Mouse (Mus musculus) limb, embryonic 15.5 days (tissue): Measurements from ENCODE around the gene Slc25a53. TPM values are rescaled to one million over a fixed set of nuclear protein-coding genes. Genes with fewer than 3 reads are reported as not detected.
A peak's percentile ranks its signal among the peaks of the same experiment; 100 is the strongest.
"Not testable (repeated sequence)": the region's sequence is repeated elsewhere in the genome, so short reads cannot be mapped to it uniquely, and the experiment has no call there.

Experiments used
- ATAC-seq: fragments of 200-750 bp; cut with Nextera tagmentation; 2 replicates; pipeline ENCODE4 v1.8.0; 2017; ENCODE audit warnings: low read depth, moderate TSS enrichment; ENCODE audit not compliant: insufficient number of reproducible peaks, low FRiP score, low TSS enrichment
- H3K27ac ChIP-seq: fragments of 300-500 bp; sonication (generic); 2 replicates; pipeline ENCODE4 v1.5.1; 2015; ENCODE audit warnings: moderate library complexity, mild to moderate bottlenecking, inconsistent platforms
- H3K27me3 ChIP-seq: fragments of 300-500 bp; sonication (generic); 2 replicates; pipeline ENCODE4 v1.6.1; 2015; ENCODE audit warnings: inconsistent platforms
- H3K36me3 ChIP-seq: fragments of 300-500 bp; sonication (generic); 2 replicates; pipeline ENCODE4 v1.6.1; 2015; ENCODE audit warnings: inconsistent platforms
- H3K4me1 ChIP-seq: fragments of 300-500 bp; sonication (generic); 2 replicates; pipeline ENCODE4 v1.6.1; 2015; ENCODE audit warnings: inconsistent platforms
- H3K4me2 ChIP-seq: fragments of 300-500 bp; sonication (generic); 2 replicates; pipeline ENCODE4 v1.6.1; 2015; ENCODE audit warnings: mild to moderate bottlenecking, inconsistent platforms
- H3K4me3 ChIP-seq: fragments of 300-500 bp; sonication (generic); 2 replicates; pipeline ENCODE4 v1.5.1; 2015; ENCODE audit warnings: mild to moderate bottlenecking, inconsistent platforms
- H3K9ac ChIP-seq: fragments of 300-500 bp; sonication (generic); 2 replicates; pipeline ENCODE4 v1.6.1; 2015; ENCODE audit warnings: inconsistent platforms
- H3K9me3 ChIP-seq: fragments of 300-500 bp; sonication (generic); 2 replicates; pipeline ENCODE4 v1.6.1; 2016; ENCODE audit warnings: inconsistent platforms
- WGBS: fragments of 180-500 bp; shearing (Covaris S2); methylation state at CpG from one replicate; pipeline ENCODE4 v1.1.7; 2015; 5-methylcytosine and 5-hydroxymethylcytosine counted together
- polyA plus RNA-seq: library from polyadenylated mRNA; unstranded; fragments of >200 nt; fragmentation: Nextera tagmentation; extraction: Ambion mirVana; gene quantifications from 2 replicates; pipeline ENCODE4 v1.2.1, GENCODE M21; 2015

Slc25a53 gene
- polyA plus RNA-seq, 1 experiment from 2014 or later = 9.8 TPM

- not testable (repeated sequence) for H3K36me3 ChIP-seq, ATAC-seq, H3K27ac ChIP-seq, H3K9ac ChIP-seq, H3K9me3 ChIP-seq, H3K4me1 ChIP-seq, H3K27me3 ChIP-seq
- Histone ChIP-seq H3K4me2 (peak overlapping the region; percentile 41), H3K4me3 (peak overlapping the region; percentile 38)
- 74% methylated on average over 5 of the region's 5 CpGs for WGBS
Observed at GRCm38 (mm10) chrX:136958300-136958699, 79.8 kb downstream of the Slc25a53 start.

- H3K9me3 ChIP-seq, H3K36me3 ChIP-seq, H3K9ac ChIP-seq, H3K4me1 ChIP-seq, H3K27ac ChIP-seq, H3K27me3 ChIP-seq: not testable (repeated sequence)
- WGBS = 39% methylated on average over 13 of the region's 13 CpGs
- Histone ChIP-seq H3K4me3 (peak overlapping the region; percentile 38), H3K4me2 (peak overlapping the region; percentile 41)
- peak; percentile 72; the same call in 1 of the 2 replicates for ATAC-seq
Observed at GRCm38 (mm10) chrX:136957583-136958279, 80.4 kb downstream of the Slc25a53 start.

DNA sequence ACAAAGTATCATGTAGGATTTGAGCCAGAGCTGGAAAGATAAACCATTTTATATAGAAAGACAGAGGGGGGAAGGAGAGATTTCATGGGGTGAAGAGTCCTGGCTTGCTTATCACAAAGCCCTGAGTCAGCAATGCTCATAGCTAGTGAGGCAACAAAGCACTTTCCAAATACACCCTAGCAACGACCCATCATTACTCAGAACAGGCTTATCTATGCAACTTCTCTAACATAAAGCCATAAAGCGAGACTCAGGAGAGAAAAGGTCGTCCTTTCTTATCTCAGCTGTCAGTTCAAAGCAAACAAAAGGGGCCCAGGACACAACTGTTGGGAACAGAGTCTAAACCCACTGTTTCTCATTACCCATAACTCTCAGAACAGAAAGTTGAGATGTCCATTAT, 100.1 kb downstream of the Slc25a53 start:
- Histone ChIP-seq H3K4me1 (no peaks in the 10 kb centered on the region), H3K36me3 (no peaks in the 10 kb centered on the region), H3K4me2 (no peak overlapping the region), H3K27me3 (no peaks in the 10 kb centered on the region), H3K4me3 (no peak overlapping the region), H3K9ac (no peak overlapping the region), H3K9me3 (no peaks in the 10 kb centered on the region), H3K27ac (no peak overlapping the region)
- no peak for ATAC-seq
- WGBS = 34% methylated on average over 3 of the region's 3 CpGs

Other genes starting within 250 kb of the Slc25a53 start
- gene Plp1, start 215.6 kb downstream of the Slc25a53 start, polyA plus RNA-seq = 7.1 and 9.5 TPM in 2 replicates
- 0.31 and 0.44 TPM in 2 replicates for gene Rab9b, start 169.5 kb downstream of the Slc25a53 start, polyA plus RNA-seq
- not detected in 2 replicates for gene H2bfm, start 111.0 kb downstream of the Slc25a53 start, polyA plus RNA-seq
- gene Tmsb15b2, start 62.8 kb downstream of the Slc25a53 start, polyA plus RNA-seq = 38.3 and 41.4 TPM in 2 replicates
- 4.0 and 5.2 TPM in 2 replicates for gene Tmsb15l, start 61.4 kb downstream of the Slc25a53 start, polyA plus RNA-seq
- gene Tmsb15b1, start 61.4 kb downstream of the Slc25a53 start, polyA plus RNA-seq = 17.3 and 23.6 TPM in 2 replicates
- gene Zcchc18, start 45.1 kb downstream of the Slc25a53 start, polyA plus RNA-seq = 13.8 and 16.3 TPM in 2 replicates
- gene Fam199x, start 11.3 kb upstream of the Slc25a53 start, polyA plus RNA-seq = 4.5 and 5.6 TPM in 2 replicates
- not detected in 2 replicates for gene Esx1, start 83.8 kb upstream of the Slc25a53 start, polyA plus RNA-seq